Mouse (Mus musculus) kidney, adult 2 months (tissue): ENCODE results near the gene Tex45.

Source experiments
- CTCF ChIP-seq: fragments of 200-500 bp; conservative IDR thresholded peaks from 2 replicates; pipeline ENCODE4 v1.5.1; 2011; ENCODE audit warnings: low read depth, mild to moderate bottlenecking, control low read depth, low read length, moderate library complexity, mixed read lengths; ENCODE audit not compliant: insufficient read depth, insufficient read length
- POLR2A ChIP-seq: fragments of 200-500 bp; IDR thresholded peaks from one replicate; pipeline ENCODE4 v1.6.1; 2011; ENCODE audit warnings: low read depth, low read length, control low read depth

DNA sequence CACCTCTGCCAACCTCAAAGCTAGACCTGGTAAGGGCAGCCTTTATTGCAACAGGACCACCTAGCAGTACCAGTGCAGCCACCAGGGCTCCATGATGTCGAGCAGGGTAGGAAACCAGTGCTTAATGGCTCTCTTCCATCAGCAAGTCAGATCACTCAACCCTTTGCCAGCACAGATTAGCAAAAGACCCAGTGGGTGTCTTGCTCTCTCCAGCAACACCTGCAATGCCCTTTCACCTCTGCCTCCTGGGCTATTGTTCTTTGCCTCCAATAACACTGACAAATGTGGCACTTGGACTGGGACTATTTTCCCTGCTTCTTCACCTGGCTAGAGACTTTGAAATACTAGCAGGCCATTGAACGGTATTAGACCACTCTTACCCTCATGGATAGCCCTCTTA, 21.4 kb upstream of the Tex45 start:
- TF ChIP-seq POLR2A, result no peak
- no peak for TF ChIP-seq CTCF
